Mouse (Mus musculus) midbrain, embryonic 14.5 days (tissue): ENCODE results near the gene Atp6v1g1. TPM values are rescaled to one million over a fixed set of nuclear protein-coding genes. Genes with fewer than 3 reads are reported as not detected.

ENCODE experiments used
- ATAC-seq: fragments of 200-750 bp; cut with Nextera tagmentation; 2 replicates; pipeline ENCODE4 v1.8.0; 2017; ENCODE audit warnings: moderate number of reproducible peaks, moderate library complexity; ENCODE audit not compliant: low FRiP score, low TSS enrichment
- DNase-seq: peaks from one replicate; pipeline ENCODE4 v3.0.0-alpha.2; 2015
- H3K27ac ChIP-seq: fragments of 300-500 bp; sonication (generic); replicated peaks from 2 replicates; pipeline ENCODE4 v1.5.1; 2014; ENCODE audit warnings: mild to moderate bottlenecking, low read depth, low read length, moderate library complexity
- H3K27me3 ChIP-seq: fragments of 300-500 bp; sonication (generic); 2 replicates; pipeline ENCODE4 v1.6.1; 2014; ENCODE audit warnings: low read length, control low read depth, mixed read lengths; ENCODE audit not compliant: control insufficient read depth, insufficient read depth
- H3K36me3 ChIP-seq: fragments of 300-500 bp; sonication (generic); 2 replicates; pipeline ENCODE4 v1.6.1; 2014; ENCODE audit warnings: low read length, control low read depth; ENCODE audit not compliant: control insufficient read depth, insufficient read depth
- H3K4me1 ChIP-seq: fragments of 300-500 bp; sonication (generic); 2 replicates; pipeline ENCODE4 v1.6.1; 2014; ENCODE audit warnings: mild to moderate bottlenecking, antibody characterized with exemption, low read length, control low read depth; ENCODE audit not compliant: control insufficient read depth, insufficient read depth
- H3K4me2 ChIP-seq: fragments of 300-500 bp; sonication (generic); 2 replicates; pipeline ENCODE4 v1.6.1; 2014; ENCODE audit warnings: mild to moderate bottlenecking, low read length, moderate library complexity
- H3K4me3 ChIP-seq: fragments of 300-500 bp; sonication (generic); replicated peaks from 2 replicates; pipeline ENCODE4 v1.5.1; 2014; ENCODE audit warnings: low read depth, low read length
- H3K9ac ChIP-seq: fragments of 300-500 bp; sonication (generic); replicated peaks from 2 replicates; pipeline ENCODE4 v1.6.1; 2014; ENCODE audit warnings: mild to moderate bottlenecking, low read length, moderate library complexity
- H3K9me3 ChIP-seq: fragments of 300-500 bp; sonication (generic); 2 replicates; pipeline ENCODE4 v1.6.1; 2016; ENCODE audit warnings: low read length, control low read depth, mixed read lengths; ENCODE audit not compliant: control insufficient read depth
- WGBS: fragments of 180-500 bp; shearing (Covaris S2); extraction: QIAGEN DNeasy Blood & Tissue Kit; methylation state at CpG from one replicate; pipeline ENCODE4 v1.1.7; 2014; 5-methylcytosine and 5-hydroxymethylcytosine counted together
- polyA plus RNA-seq: library from polyadenylated mRNA; unstranded; fragments of >200 nt; fragmentation: Nextera tagmentation; extraction: Ambion mirVana; gene quantifications from 2 replicates; pipeline ENCODE4 v1.2.1, GENCODE M21; 2014

Gene Atp6v1g1
- polyA plus RNA-seq, 1 experiment from 2014 or later: 451 TPM

DNA sequence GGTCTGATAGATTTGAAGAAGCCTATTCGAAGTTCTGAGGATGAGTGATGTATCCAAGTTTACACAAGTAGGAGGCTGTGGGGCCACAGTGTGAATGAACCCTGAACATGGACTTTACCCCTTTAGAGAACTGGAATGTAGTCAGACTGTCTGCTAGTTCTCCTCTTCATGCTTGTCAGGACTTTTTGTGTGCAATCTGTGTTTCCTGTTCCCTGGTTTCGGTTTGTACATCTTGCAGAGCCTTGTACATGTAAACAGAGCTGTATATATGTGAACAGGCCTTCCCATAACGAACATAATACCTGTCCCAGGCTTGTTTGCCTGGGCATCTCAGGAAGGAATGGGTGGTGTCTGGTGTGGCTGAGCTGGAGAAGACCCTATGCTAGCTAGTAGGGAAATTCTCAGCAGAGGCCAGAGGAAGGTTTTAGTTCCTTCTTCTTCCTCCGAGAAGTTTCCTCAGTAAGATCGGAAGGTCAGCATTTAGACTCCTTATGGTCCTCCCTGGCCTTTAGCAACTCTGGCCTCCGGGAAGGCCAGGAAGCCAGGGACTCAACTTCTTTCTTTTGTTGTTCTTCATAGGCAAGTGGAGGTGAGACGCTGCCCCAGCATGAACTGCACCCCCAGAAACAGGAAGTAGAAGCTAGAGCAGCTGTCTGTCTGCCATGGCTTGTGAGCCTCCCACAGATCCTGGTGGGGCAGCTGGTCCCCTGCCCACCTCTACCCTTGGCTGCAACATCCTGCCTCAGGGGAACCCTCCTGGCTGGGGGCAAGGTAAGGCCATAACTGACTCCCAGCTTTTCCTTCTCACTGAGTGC, 17.5 kb downstream of the Atp6v1g1 start:
- ATAC-seq (no peak), DNase-seq (no peak)
- WGBS: 86% methylated on average over 7 of the region's 7 CpGs
- H3K4me2 ChIP-seq: no peak overlapping the region
- H3K27ac ChIP-seq: no peak overlapping the region
- no peaks in the 10 kb centered on the region for H3K27me3 ChIP-seq
- H3K4me3 ChIP-seq: no peak overlapping the region
- peaks cover 9% of the 10 kb centered on the region for H3K4me1 ChIP-seq
- no peaks in the 10 kb centered on the region for H3K36me3 ChIP-seq
- H3K9me3 ChIP-seq: no peaks in the 10 kb centered on the region
- H3K9ac ChIP-seq: no peak overlapping the region

DNA sequence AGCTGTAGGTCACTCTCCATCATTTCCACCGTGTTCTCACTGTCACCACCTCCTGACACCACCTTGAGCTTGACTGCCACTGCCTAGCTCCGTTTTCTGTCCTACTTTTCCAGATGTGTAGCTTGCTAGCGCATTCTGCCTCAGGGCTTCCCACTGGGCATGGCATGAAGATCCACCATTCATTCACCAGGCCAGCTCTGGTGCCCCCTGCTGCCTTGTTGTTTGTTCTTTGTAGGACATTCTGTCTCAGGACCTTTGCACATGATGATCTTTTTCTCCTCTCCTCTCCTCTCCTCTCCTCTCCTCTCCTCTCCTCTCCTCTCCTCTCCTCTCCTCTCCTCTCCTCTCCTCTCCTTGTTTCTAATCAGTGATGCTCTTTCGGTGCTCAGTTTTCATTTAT, 18.2 kb downstream of the Atp6v1g1 start:
- Histone ChIP-seq H3K4me3 (no peak overlapping the region), H3K9me3 (no peaks in the 10 kb centered on the region), H3K27ac (no peak overlapping the region), H3K9ac (no peak overlapping the region), H3K36me3 (no peaks in the 10 kb centered on the region), H3K27me3 (no peaks in the 10 kb centered on the region), H3K4me1 (peaks cover 9% of the 10 kb centered on the region; the same call in 1 of the 2 replicates), H3K4me2 (no peak overlapping the region)
- WGBS: 88% methylated on average over 4 of the region's 4 CpGs
- ATAC-seq (no peak), DNase-seq (no peak)

DNA sequence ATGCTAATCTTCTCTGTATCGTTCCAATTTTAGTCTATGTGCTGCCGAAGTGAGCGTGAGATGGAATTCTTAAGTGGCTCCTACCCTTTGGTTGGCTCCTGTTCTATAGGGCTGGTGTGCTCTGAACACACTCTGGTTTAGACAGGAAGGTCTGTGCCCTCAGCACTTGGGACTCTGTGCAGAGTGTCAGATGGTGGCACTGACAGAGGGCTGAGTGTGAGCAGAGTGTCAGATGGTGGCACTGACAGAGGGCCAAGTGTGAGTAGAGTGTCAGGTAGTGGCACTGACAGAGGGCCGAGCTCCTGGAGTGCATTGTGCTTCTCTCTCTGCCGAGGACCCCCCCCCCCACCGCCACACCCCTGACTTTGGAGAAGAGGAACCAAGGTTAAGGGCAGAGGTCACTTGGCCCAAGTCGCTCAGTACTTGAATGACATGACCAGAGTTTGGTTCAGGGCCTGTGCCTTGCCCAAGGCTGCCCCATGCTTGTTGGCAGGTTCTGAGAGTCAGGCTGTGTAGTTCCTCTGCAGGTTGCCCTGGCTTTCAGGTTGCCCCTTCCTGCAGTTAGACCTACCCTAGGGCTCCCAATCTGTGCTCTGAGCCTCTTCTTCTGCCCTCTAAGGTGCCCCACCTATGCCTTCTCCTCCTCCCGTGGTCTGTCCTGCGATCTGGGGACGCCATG, 23.3 kb downstream of the Atp6v1g1 start:
- H3K36me3 ChIP-seq: no peaks in the 10 kb centered on the region
- DNase-seq (no peak), ATAC-seq (no peak)
- H3K27ac ChIP-seq: no peak overlapping the region
- no peaks in the 10 kb centered on the region for H3K27me3 ChIP-seq
- 86% methylated on average over 10 of the region's 10 CpGs for WGBS
- H3K9ac ChIP-seq: no peak overlapping the region
- H3K4me3 ChIP-seq: no peak overlapping the region
- H3K4me2 ChIP-seq: no peak overlapping the region
- H3K9me3 ChIP-seq: no peaks in the 10 kb centered on the region
- 0 out of 2 replicates have a peak, but pooled peaks cover 4% of the 10 kb centered on the region for H3K4me1 ChIP-seq

DNA sequence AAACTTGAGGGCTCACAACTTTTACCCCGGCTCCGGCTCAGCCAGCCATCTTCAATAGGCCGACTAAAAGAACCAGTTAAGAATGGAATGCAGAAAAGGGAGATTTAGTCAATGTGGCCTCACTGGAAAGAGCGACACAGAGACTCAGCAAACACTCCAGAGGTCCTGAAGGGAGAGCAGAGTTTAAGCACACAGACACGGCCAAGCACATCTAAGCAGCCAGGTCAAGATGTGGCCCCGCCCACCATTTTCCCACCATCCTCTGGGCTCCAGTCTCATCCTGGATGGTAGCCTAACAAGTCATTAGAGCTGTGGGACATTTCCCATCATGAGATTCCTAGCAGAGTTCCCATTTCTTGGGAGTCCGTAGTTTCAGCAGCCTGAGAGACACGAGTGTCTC, 24.8 kb downstream of the Atp6v1g1 start:
- H3K9ac ChIP-seq: no peak overlapping the region
- H3K36me3 ChIP-seq: no peaks in the 10 kb centered on the region
- DNase-seq (no peak), ATAC-seq (no peak)
- H3K4me2 ChIP-seq: no peak overlapping the region
- no peak overlapping the region for H3K4me3 ChIP-seq
- H3K27ac ChIP-seq: no peak overlapping the region
- 0 out of 2 replicates have a peak, but pooled peaks cover 4% of the 10 kb centered on the region for H3K4me1 ChIP-seq
- 84% methylated on average over 8 of the region's 8 CpGs for WGBS
- no peaks in the 10 kb centered on the region for H3K27me3 ChIP-seq
- no peaks in the 10 kb centered on the region for H3K9me3 ChIP-seq

DNA sequence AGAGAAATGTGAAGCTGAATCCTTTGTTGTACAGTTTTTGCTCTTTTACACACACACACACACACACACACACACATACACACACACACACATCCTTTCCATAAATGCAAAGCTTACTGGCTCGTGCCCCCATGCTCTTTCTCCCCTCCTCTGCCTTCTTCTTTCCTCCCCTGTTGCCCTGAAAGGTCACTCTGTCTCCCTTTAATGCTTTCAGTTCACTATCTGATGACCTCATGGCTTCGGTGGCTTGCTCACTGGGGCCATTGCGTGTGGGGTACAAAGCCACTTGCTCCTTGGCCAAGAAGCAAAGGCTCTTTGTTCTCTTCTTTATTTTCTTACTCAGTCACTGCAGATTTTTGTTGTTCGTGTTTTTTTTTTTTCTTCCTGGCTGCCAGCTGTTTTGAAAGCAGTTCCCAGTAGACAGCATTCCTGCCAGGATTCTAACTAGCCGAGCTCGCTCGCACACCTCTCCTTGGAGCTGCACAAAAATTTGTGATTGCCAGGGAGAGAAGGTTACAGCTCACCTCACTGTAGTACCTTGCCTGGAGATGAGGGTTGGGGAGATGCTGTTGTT, 25.7 kb downstream of the Atp6v1g1 start:
- H3K4me1 ChIP-seq: 0 out of 2 replicates have a peak, but pooled peaks cover 4% of the 10 kb centered on the region
- ATAC-seq: no peak
- no peak overlapping the region for H3K9ac ChIP-seq
- no peak overlapping the region for H3K4me2 ChIP-seq
- peak overlapping the region; percentile 57; the same call in 1 of the 2 replicates for H3K27ac ChIP-seq
- WGBS: 24% methylated on average over 7 of the region's 7 CpGs
- no peaks in the 10 kb centered on the region for H3K9me3 ChIP-seq
- no peaks in the 10 kb centered on the region for H3K36me3 ChIP-seq
- no peaks in the 10 kb centered on the region for H3K27me3 ChIP-seq
- H3K4me3 ChIP-seq: no peak overlapping the region
- DNase-seq: no peak

DNA sequence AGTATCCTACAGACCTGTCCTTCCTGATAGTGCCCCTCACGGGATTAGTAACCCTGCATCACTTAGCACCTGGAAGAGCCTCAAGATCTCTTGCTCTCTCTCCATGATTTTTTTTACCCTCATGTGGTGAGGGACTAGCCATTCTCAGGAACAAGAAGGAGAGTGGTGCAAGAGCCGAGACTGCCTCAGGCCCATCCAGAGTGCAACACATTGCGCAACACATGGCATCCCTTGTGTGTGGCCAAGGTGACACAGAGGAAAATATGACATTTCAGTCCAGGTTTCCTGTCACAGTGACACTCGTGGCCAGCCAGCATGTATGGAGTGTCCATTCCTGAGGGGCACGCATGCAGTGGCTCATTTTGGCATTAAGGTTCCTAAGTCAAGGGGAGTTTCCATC, 28.0 kb downstream of the Atp6v1g1 start:
- Histone ChIP-seq H3K4me2 (no peak overlapping the region), H3K4me3 (no peak overlapping the region), H3K27me3 (no peaks in the 10 kb centered on the region), H3K9me3 (no peaks in the 10 kb centered on the region), H3K27ac (no peak overlapping the region), H3K36me3 (no peaks in the 10 kb centered on the region), H3K9ac (no peak overlapping the region), H3K4me1 (0 out of 2 replicates have a peak, but pooled peaks cover 4% of the 10 kb centered on the region)
- WGBS: 91% methylated on average over 5 of the region's 5 CpGs
- ATAC-seq (no peak), DNase-seq (no peak)

DNA sequence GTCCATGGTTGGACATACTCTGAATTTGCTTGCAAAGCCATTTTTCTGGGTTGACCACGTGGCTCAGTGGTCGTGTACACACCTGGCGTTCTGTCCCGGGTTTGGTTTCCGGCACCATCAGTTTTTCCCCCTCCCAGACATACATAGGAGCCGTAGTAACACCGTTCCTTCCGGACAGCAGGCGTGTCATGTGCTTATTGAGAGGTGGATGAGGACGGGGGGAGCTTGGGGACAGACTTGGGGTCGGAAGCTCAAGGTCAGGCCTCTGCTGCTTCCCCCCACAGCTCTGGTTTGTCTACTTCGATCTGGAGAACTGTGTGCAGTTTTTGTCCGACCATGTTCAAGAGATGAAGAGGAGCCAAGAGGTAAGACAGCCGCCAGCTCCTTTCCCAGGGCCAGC, 35.1 kb downstream of the Atp6v1g1 start:
- 72% methylated on average over 14 of the region's 14 CpGs for WGBS
- no peak for DNase-seq
- H3K27ac ChIP-seq: no peak overlapping the region
- no peak overlapping the region for H3K4me2 ChIP-seq
- no peak overlapping the region for H3K4me3 ChIP-seq
- no peak overlapping the region for H3K9ac ChIP-seq
- no peaks in the 10 kb centered on the region for H3K36me3 ChIP-seq
- ATAC-seq: peak; percentile 24; the same call in 1 of the 2 replicates
- no peaks in the 10 kb centered on the region for H3K9me3 ChIP-seq
- H3K4me1 ChIP-seq: 0 out of 2 replicates have a peak, but pooled peaks cover 3% of the 10 kb centered on the region
- H3K27me3 ChIP-seq: no peaks in the 10 kb centered on the region

DNA sequence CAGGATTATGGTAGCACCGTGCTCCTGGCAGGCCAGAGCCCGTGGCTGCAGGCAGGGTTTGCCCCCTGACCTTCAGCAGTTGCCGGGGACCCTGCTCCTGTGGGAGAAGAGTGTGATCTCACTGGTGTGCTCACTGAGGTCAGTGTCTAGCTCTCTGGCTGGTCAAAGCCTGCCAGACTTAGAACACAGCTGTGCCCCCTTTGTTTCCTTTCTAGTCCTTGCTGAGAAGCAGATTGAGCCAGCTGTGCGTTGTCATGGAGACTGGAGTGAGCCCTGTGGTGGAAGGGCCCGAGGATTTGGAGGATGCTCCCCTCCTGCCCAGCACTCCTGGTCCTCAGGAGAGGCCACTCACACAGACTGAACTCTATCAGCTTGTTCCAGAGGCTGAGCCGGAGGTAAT, 35.5 kb downstream of the Atp6v1g1 start:
- Histone ChIP-seq H3K4me2 (no peak overlapping the region), H3K27me3 (no peaks in the 10 kb centered on the region), H3K9ac (no peak overlapping the region), H3K4me1 (0 out of 2 replicates have a peak, but pooled peaks cover 3% of the 10 kb centered on the region), H3K9me3 (no peaks in the 10 kb centered on the region), H3K27ac (no peak overlapping the region), H3K4me3 (no peak overlapping the region), H3K36me3 (no peaks in the 10 kb centered on the region)
- DNase-seq: peak; percentile 75
- peak; percentile 62 for ATAC-seq
- WGBS: 12% methylated on average over 6 of the region's 6 CpGs
